Mouse (Mus musculus) left cerebral cortex, adult 8-10 months (tissue): ENCODE results near the gene Pcbd2. TPM values are rescaled to one million over a fixed set of nuclear protein-coding genes. Genes with fewer than 3 reads are reported as not detected.
"Not testable (repeated sequence)": the region's sequence is repeated elsewhere in the genome, so short reads cannot be mapped to it uniquely, and the experiment has no call there.

ENCODE experiments used
- DNase-seq, 2 experiments: peaks; one replicate each; pipeline ENCODE4 v3.0.0; 2022; ENCODE audit warnings: low spot score in 2 of 2
- total RNA-seq, 4 experiments: library from RNA; stranded (reverse); gene quantifications; 2 replicates each; pipeline ENCODE4 v1.2.4; 2022

The Pcbd2 gene
- 10 to 100 TPM; 28.6 to 32.2 (median 31.0) TPM for total RNA-seq

DNA sequence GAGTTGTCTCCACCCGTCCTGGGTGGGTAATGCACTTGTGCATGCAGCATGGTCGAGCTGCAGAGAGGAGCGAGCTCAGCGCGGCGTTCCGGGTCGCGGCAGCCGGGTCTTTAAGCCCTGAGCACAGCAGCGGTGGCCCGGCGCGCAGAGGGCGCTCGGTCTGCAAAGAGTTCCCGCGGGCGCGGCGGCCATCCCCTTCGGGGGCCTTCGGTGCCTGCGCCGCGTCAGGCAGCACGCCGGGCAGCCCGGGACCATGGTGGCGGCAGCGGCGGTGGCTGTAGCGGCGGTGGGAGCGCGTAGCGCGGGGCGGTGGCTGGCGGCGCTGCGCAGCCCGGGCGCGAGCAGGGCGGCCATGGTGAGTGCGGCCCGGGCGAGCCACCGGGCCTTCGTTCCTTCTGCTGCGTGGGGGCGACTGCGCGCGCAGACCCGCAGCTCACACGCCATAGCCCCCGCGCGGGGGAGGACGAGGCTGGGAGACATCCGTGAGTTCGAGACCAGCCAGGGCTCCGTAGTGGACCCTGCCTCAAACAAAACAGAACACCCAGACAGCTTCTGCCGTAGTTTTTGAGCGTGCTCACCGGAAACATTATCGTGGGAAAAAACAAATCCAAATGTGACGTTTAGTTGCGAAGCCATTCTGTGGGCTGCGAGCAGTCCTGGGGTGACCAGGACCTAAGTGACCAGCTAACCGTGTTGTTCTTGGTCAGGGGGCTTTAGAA, at the start of gene Pcbd2:
Pcbd2 (plus strand) TSS at position 249 of the 719 bp plus-strand sequence.
- peak; percentile 60 to 75 for DNase-seq

DNA sequence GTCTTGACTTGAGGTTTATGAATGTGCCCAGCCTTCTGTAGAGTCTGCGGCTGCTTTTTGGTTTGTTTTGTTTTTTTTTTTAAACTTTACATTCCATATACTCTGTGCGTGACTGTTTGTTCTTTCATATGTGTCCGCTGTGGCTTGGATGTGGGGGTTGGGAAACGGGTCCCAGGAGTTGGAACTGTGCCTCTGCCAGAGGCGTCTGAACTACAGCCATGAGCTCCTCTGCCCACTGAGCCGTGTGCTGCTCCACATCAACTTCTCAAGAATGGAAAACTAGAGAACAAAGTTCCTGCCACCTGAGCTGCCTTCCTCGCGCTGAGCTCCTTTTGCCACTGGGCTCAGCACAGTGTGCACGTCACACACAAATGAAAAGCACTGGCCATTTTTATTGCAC, 45.0 kb upstream of the Pcbd2 start:
- DNase-seq: no peak

- DNase-seq: no peak
Measured at GRCm38 (mm10) chr13:55683581-55683980, 43.6 kb upstream of the Pcbd2 start.

GRCm38 (mm10) chr13:55686107-55686633, 41.0 kb upstream of the Pcbd2 start:
- no peak for DNase-seq

- no peak for DNase-seq
Measured at GRCm38 (mm10) chr13:55687927-55688602, 39.1 kb upstream of the Pcbd2 start.

DNA sequence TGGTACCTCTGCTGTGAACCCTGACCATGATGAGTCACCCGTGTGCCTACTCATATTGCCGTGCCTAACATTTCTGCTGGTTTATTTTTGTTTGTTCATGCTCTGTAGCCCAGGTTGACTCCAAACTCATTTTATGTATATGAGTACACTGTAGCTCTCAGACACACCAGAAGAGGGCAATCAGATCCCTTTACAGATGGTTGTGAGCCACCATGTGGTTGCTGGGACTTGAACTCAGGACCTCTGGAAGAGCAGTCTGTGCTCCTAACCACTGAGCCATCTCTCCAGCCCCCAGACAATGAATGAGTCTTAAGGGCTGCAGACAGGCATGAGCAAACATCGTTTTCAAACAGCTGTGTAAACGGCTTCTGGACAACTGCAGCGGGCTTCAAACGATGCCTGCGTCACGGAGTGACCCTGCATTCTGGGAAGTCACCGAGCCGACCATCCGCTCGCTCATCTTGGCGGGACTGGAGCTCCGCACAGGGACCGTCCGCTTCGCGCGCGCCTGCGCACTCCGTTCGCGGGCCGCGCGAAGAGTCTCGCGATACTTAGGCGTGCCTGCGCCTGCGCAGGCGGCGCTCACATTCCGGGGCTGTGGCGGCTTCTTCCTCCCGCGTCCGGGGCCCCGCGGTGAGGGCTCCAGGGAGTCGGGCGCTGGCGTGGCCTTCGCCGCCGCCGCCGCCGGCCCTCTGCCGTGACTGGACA, 34.5 kb upstream of the Pcbd2 start, which contains the start of gene B230219D22Rik:
B230219D22Rik (plus strand) TSS at position 590 of the 708 bp plus-strand sequence.
- peak; percentile 82 to 86 for DNase-seq

- peak in 1 of 2 experiments; percentile 27 for DNase-seq
Measured at GRCm38 (mm10) chr13:55693243-55693721, 33.9 kb upstream of the Pcbd2 start.

DNA sequence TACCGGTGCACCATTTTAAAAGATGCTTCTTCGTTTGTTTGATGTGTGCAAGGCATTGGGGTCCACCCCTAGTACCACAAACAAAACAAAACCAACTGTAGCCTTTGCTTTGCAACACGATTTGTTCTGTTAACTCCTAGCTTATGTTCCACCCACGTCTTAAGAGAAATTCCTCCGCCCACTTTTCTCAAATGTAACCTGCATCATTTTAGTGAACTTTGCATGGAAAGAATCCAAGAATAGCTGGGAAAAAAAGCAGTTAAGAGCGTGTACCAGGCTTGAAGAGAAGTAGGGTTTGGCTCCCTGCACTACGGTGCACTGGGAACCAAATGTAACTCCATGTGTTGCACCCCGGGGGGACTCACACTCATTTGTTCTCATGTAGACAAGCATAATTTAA, 33.1 kb upstream of the Pcbd2 start:
- DNase-seq: no peak

GRCm38 (mm10) chr13:55695989-55696388, 31.2 kb upstream of the Pcbd2 start:
- DNase-seq: not testable (repeated sequence)

- no peak for DNase-seq
Measured at GRCm38 (mm10) chr13:55704301-55704700, 22.9 kb upstream of the Pcbd2 start.

DNA sequence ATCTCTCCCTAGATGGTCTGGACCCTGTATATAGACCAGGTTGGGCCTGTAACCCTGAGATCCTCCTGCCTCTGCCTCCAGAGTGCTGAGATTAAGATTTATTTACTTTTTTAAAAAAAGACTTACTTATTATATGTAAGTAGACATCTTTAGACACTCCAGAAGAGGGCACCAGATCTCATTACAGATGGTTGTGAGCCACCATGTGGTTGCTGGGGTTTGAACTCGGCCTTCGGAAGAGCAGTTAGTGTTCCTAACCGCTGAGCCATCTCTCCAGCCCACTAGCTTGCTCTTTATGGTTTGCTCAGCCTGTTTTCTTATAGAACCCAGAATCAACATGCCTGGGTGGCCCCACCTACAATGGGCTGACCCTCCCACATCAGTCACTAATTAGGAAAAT, 14.3 kb upstream of the Pcbd2 start:
- DNase-seq: no peak

DNA sequence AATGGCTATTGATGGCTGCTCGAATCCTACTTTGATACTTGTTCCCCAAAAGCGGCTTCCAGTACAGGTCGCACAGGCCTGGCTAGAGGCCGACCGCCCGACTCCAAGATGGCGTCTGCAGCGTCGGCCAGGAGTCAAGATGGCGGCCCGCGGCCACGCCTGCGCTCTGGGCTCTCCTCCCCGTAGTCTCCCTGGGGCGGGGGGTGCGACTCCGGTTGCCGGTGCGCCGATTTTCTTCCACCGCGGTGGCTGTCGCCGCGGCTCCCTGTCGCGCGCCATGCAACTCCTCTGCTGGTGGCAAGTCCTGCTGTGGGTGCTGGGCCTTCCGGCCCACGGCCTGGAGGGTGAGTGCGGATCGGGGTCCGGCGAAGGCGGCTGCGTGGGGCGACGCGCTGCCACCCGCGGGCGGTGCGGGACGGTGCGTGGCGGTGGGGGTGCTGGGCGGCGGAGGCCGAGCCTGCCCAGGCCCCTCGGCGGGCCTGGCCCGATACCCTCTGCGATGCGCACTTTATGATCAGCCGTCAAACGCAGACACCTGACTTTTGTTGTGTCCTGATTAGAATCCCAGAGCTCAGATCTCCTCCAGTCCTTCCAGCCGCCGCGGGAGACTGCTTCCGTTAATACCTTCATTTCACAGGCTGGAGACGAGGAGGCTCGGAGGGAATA, 12.5 kb upstream of the Pcbd2 start, which contains the start of gene Txndc15:
Txndc15 (plus strand) TSS at position 150 of the 666 bp plus-strand sequence.
- peak; percentile 77 to 88 for DNase-seq

DNA sequence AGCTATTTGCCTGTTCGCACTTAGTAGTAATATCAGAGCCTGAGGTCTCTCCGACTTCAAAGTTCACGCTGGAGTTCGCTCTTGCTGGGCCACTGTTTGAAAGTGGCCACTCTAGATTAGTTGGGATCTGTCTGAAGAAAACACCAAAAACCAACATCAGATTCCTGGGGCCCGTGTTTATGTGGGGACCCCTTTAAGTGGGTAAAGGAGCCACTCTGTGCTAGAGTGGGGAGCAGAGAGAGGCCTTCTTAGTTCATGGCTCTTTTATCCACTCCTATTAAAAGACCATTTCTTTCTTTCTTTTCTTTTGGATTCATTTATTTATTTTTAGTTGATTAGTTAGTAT, 12.0 kb upstream of the Pcbd2 start:
- no peak for DNase-seq

GRCm38 (mm10) chr13:55715908-55716510, 11.2 kb upstream of the Pcbd2 start:
- DNase-seq: no peak

DNA sequence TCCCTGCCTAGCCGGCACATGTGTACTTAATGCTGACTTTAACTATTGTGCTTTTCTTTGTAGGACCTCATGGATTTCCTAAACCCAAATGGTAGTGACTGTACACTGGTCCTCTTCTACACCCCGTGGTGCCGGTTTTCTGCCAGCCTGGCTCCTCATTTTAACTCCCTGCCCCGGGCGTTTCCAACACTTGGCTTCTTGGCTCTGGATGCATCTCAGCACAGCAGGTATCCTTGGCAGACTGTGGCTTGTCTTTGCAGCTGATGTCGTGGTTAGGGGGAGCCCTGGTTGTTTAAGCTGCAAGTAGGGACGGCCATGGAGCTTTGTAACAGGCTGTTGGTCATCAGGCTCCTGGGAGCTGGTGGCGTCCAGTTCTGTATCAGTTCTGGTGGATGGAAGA, 5.7 kb upstream of the Pcbd2 start:
- DNase-seq: no peak

GRCm38 (mm10) chr13:55721995-55722394, 5.2 kb upstream of the Pcbd2 start:
- DNase-seq: no peak

DNA sequence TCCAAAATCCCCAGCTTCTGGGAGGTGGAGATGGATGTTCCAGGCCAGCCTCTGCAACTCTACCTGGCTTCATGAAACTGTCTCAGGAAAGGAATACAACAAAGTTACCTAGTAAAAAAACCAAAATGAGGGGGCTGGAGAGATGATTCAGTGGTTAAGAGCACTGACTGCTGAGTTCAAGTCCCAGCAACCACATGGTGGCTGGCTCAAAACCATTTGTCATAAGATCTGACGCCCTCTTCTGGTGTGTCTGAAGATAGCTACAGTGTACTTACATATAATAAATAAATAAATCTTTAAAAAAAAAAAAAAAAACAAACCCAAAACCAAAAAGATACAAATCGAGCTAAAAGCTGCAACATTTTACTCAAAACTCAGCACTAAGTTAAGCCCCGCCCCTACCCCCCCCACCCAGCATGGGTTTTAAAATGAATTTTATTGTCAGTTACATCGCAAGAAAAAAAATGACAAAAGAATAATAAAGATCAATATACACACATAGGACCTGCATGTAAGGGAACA, 509 bp upstream of the Pcbd2 start:
- no peak for DNase-seq

DNA sequence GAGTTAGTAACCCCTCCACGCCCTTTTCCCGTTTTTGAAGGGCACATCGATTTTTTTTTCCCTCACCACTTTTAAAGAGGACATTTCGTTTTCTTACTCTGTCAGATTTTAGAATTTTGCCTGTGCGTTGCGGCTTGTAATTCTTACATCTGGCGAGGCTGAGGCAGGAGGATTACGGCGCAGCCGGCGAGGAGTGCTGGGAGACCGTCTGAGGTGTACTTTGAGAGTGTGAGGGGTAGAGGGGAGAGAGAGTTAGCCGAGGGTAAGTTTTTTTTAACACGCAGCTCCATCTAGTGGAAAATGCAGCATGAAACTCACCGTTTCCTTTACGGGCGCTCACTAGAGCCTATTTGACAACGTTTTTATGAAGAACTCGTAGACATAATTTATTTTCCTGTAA, 671 bp downstream of the Pcbd2 start:
- DNase-seq: peak in 1 of 2 experiments; percentile 35

DNA sequence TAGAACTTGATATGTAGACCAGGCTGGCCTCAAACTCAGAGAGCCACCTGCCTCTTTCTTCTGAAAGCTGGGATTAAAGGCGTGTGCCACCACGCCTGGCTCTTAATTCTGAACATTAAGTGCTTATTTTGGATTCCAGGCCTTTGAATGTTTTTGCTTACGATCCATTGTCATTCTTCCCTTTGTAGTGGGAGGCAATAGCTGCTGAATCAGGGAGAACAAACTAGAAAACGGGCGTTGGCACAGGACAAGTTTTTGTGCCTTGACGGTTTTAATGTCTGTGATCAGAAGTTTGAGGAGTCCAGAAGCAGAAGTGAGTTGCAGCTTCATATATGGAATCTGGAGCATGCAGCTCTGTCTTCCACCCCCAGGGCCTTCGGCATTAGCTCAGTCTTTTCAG, 3.5 kb downstream of the Pcbd2 start:
- no peak for DNase-seq

DNA sequence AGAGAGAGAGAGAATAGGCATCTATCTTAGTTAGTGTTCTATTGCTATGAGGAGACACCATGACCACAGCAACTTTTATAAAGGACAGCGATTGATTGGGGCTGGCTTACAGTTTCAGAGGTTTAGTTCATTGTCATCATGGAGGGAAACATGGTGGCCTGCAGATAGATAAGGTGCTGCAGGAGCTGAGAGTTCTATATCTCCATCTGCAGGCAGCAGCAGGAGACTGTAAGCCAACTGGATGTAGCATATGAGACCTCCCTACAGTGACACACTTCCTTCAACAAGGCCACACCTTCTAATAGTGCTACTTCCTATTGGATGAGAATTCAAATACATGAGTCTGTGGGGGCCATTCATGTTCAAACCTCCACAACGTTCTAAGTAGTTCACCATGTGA, 5.0 kb downstream of the Pcbd2 start:
- no peak for DNase-seq
